Mouse (Mus musculus) cortical plate, adult 2 months (tissue): ENCODE measurements around the gene Zfp169.

Experiments
- CTCF ChIP-seq: fragments of 200-500 bp; IDR thresholded peaks from 2 replicates; pipeline ENCODE4 v1.5.1; 2011; ENCODE audit warnings: mild to moderate bottlenecking, control low read depth, low read length; ENCODE audit not compliant: insufficient read depth; ENCODE audit errors: extremely low read depth
- POLR2A ChIP-seq: fragments of 200-500 bp; IDR thresholded peaks from 2 replicates; pipeline ENCODE4 v1.6.1; 2011; ENCODE audit warnings: mild to moderate bottlenecking, low read length, control low read depth; ENCODE audit not compliant: insufficient read depth; ENCODE audit errors: extremely low read depth

DNA sequence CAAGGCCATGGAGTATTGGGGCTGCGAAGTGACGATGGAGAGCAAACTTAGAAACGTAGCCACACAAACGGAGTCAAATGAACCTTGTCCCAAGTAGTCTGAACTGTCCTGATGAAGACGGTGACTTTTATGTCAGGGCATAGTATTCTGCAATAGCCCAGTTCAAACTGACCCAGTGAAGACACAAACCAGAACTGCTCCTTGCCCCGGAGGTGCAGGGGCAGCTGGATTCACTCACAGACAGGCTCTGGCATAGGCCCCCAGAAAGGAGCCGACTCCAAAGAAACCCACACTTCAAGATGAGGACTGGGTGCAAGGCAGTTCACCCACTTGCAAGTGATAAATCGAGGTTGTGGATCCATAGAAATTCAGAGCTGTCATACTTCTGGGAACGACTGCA lies 4.6 kb downstream of the Zfp169 start:
- TF ChIP-seq CTCF: no peak
- TF ChIP-seq POLR2A: no peak
